ENCODE assay signal across 18 mouse cellular contexts in genomic region chr7:126794271-126794605, GRCm38 (mm10). TPM values are rescaled to one million over a fixed set of nuclear protein-coding genes. Genes with fewer than 3 reads are reported as not detected.
DNase-seq lines count a peak whose midpoint lies in the region; ATAC-seq and TF ChIP-seq lines count a peak whose summit lies in the region.
"Had no signal": no experiment of that assay in that cellular context is flagged by ENCODE, and none has a peak within 500 bp of the region (broad histone marks: within the 10 kb centered on the region; RNA-seq: fewer than 3 reads in every experiment).

No protein-coding gene starts in this region.

- no peak overlapping the region for H3K4me2 ChIP-seq in kidney, embryonic 15.5 days
- no peak overlapping the region for H3K4me2 ChIP-seq in CH12.LX (ENCODE audit: insufficient read depth, low read depth, poor library complexity, severe bottlenecking)
- no peak overlapping the region for H3K4me2 ChIP-seq in liver, embryonic 12.5 days
- H3K4me2 ChIP-seq: embryonic facial prominence, embryonic 12.5 days; hindbrain, embryonic 12.5 days; midbrain, embryonic 13.5 days had no signal

- TF ChIP-seq RAD21 in CH12.LX (IDR thresholded peaks at IDR 0.05; ENCODE audit: low read depth, low read length), result no peak

- no peak for ATAC-seq in kidney, embryonic 15.5 days (replicated peaks; ENCODE audit: low FRiP score)
- ATAC-seq in liver, embryonic 12.5 days, result no peak
- ATAC-seq: midbrain, embryonic 13.5 days had no signal

- H3K27ac ChIP-seq in kidney, embryonic 15.5 days, result peak overlapping the region; percentile 98; the same call in 1 of the 2 replicates
- no peak overlapping the region for H3K27ac ChIP-seq in CH12.LX (ENCODE audit: insufficient read depth, low read depth)
- H3K27ac ChIP-seq in liver, embryonic 12.5 days, result peak overlapping the region; percentile 41; the same call in 1 of the 2 replicates
- H3K27ac ChIP-seq: embryonic facial prominence, embryonic 12.5 days; heart, embryonic 10.5 days; hindbrain, embryonic 12.5 days; liver, embryonic 14.5 days; midbrain, embryonic 13.5 days had no signal

- no peak overlapping the region for H3K4me3 ChIP-seq in kidney, embryonic 15.5 days (replicated peaks)
- H3K4me3 ChIP-seq in CH12.LX (replicated peaks in 1 of 3; ENCODE audit: low read depth in 2 of 3, low read length in 2 of 3, poor library complexity in 1 of 3), result no peak overlapping the region
- no peak overlapping the region for H3K4me3 ChIP-seq in liver, embryonic 12.5 days
- H3K4me3 ChIP-seq: embryonic facial prominence, embryonic 12.5 days; heart, embryonic 10.5 days; hindbrain, embryonic 12.5 days; midbrain, embryonic 13.5 days had no signal

- peaks cover 53% of the 10 kb centered on the region for H3K36me3 ChIP-seq in kidney, embryonic 15.5 days
- peaks cover 40 to 59% of the 10 kb centered on the region in 2 experiments for H3K36me3 ChIP-seq in CH12.LX (replicated peaks in 1 of 2; ENCODE audit: control insufficient read depth in 1 of 2, insufficient read depth in 1 of 2, low read length in 1 of 2)
- peaks cover 57% of the 10 kb centered on the region for H3K36me3 ChIP-seq in liver, embryonic 12.5 days

- no peaks in the 10 kb centered on the region for H3K9me3 ChIP-seq in kidney, embryonic 15.5 days (replicated peaks)
- no peaks in the 10 kb centered on the region for H3K9me3 ChIP-seq in CH12.LX (replicated peaks; ENCODE audit: low read length)
- H3K9me3 ChIP-seq in liver, embryonic 12.5 days (replicated peaks), result no peaks in the 10 kb centered on the region
- H3K9me3 ChIP-seq: embryonic facial prominence, embryonic 12.5 days; heart, embryonic 10.5 days; hindbrain, embryonic 12.5 days; midbrain, embryonic 13.5 days had no signal

- WGBS in kidney, embryonic 15.5 days, result 60% methylated on average over 4 of the region's 4 CpGs
- WGBS in liver, embryonic 12.5 days (ENCODE audit: insufficient replicate concordance), result 42% methylated on average over 4 of the region's 4 CpGs

- TF ChIP-seq CTCF in CH12.LX (conservative IDR thresholded peaks at IDR 0.05 in 1 of 2, IDR thresholded peaks at IDR 0.05 in 1 of 2; ENCODE audit: low read depth in 2 of 2, low read length in 2 of 2), result no peak

- H3K9ac ChIP-seq in kidney, embryonic 15.5 days, result no peak overlapping the region
- no peak overlapping the region for H3K9ac ChIP-seq in CH12.LX (ENCODE audit: insufficient read depth, low read depth)
- H3K9ac ChIP-seq in liver, embryonic 12.5 days, result no peak overlapping the region
- H3K9ac ChIP-seq: embryonic facial prominence, embryonic 12.5 days; hindbrain, embryonic 12.5 days; liver, embryonic 14.5 days; midbrain, embryonic 13.5 days had no signal

- TF ChIP-seq EP300 in CH12.LX (IDR thresholded peaks at IDR 0.05; ENCODE audit: low read length), result no peak

- in situ Hi-C loops in CH12.LX (cut with MboI; ENCODE audit: low pct_ligation_motif_present, low pct_unique_long_range_greater_than_20kb, low sequenced_read_pairs), result no loop called here

- H3K27me3 ChIP-seq in kidney, embryonic 15.5 days, result no peaks in the 10 kb centered on the region
- H3K27me3 ChIP-seq in CH12.LX (replicated peaks), result no peaks in the 10 kb centered on the region
- H3K27me3 ChIP-seq in liver, embryonic 12.5 days (replicated peaks), result no peaks in the 10 kb centered on the region
- H3K27me3 ChIP-seq: embryonic facial prominence, embryonic 12.5 days; hindbrain, embryonic 12.5 days; midbrain, embryonic 13.5 days had no signal

- no peak; the same call in 1 of the 2 replicates for TF ChIP-seq POLR2A in CH12.LX (IDR thresholded peaks at IDR 0.05; ENCODE audit: low read depth, low read length)

- no peak for DNase-seq in kidney, adult 8-10 months
- peak; percentile 33 for DNase-seq in A20 (ENCODE audit: low read depth, low spot score)
- DNase-seq in CH12.LX (ENCODE audit: extremely low read depth), result no peak
- DNase-seq in adrenal gland, postnatal 36 days, result no peak
- no peak for DNase-seq in cerebellum, postnatal 36 days
- DNase-seq: cerebellum, adult 11 months; cerebellum, postnatal 25 days; gastrocnemius, postnatal 25 days; kidney, adult 11 months; kidney, postnatal 25 days; right cerebral cortex, postnatal 14 days had no signal

- dilution Hi-C loops in CH12.LX (cut with MboI; ENCODE audit: extremely low pct_ligation_motif_present, extremely low pct_unique_long_range_greater_than_20kb, low sequenced_read_pairs), result no loop called here

- peaks cover 52% of the 10 kb centered on the region for H3K79me2 ChIP-seq in CH12.LX (replicated peaks; ENCODE audit: control insufficient read depth, extremely low read depth, insufficient read depth, poor library complexity, severe bottlenecking)

- H3K4me1 ChIP-seq in kidney, embryonic 15.5 days, result peaks cover 73% of the 10 kb centered on the region
- peaks cover 7 to 59% of the 10 kb centered on the region in 2 experiments for H3K4me1 ChIP-seq in CH12.LX (ENCODE audit: control insufficient read depth in 1 of 2, insufficient read depth in 2 of 2)
- H3K4me1 ChIP-seq in liver, embryonic 12.5 days, result peaks cover 81% of the 10 kb centered on the region

TF ChIP-seq in CH12.LX, 34 proteins besides CTCF, POLR2A, EP300 and RAD21:
- TF ChIP-seq GABPA (IDR thresholded peaks at IDR 0.05; ENCODE audit: insufficient replicate concordance, low read depth, low read length) (no peak), POLR2AphosphoS2 (IDR thresholded peaks at IDR 0.05; ENCODE audit: low read depth, low read length) (peak; percentile 62; the same call in 1 of the 2 replicates), CHD1 (IDR thresholded peaks at IDR 0.05; ENCODE audit: low read depth, low read length) (no peak)

RNA-seq across cellular contexts. Expression of gene Ppp4c, which starts 1.9 kb away (rescaled TPM):
- 257 and 272 TPM in 2 replicates for polyA plus RNA-seq in kidney, embryonic 15.5 days (2015; fragmentation: Nextera tagmentation; extraction: Ambion mirVana)
- total RNA-seq in CH12.LX (2012; rRNA removed) (201 and 213 TPM in 2 replicates), CH12.LX (2014; rRNA removed) (175 and 195 TPM in 2 replicates)
- polyA plus RNA-seq in CH12.LX (2012; ENCODE audit: insufficient read length, low read depth), result 161 and 168 TPM in 2 replicates
- polyA plus RNA-seq in liver, embryonic 12.5 days (2016; fragmentation: Nextera tagmentation; extraction: Ambion mirVana), result 191 and 205 TPM in 2 replicates
- 10 to 100 TPM; 81.0 to 86.5 TPM for total RNA-seq in adrenal gland, postnatal 36 days (2021)

RNA-seq across cellular contexts. Expression of gene Fam57b, which starts 3.2 kb away (rescaled TPM):
- 0.52 and 0.54 TPM in 2 replicates for polyA plus RNA-seq in kidney, embryonic 15.5 days (2015; fragmentation: Nextera tagmentation; extraction: Ambion mirVana)
- total RNA-seq in CH12.LX (2012; rRNA removed), result 0.30 TPM in 1 of 2 replicates, not detected in the other
- total RNA-seq in CH12.LX (2014; rRNA removed), result not detected in 2 replicates
- not detected in 2 replicates for polyA plus RNA-seq in CH12.LX (2012; ENCODE audit: insufficient read length, low read depth)
- not detected in 2 replicates for polyA plus RNA-seq in liver, embryonic 12.5 days (2016; fragmentation: Nextera tagmentation; extraction: Ambion mirVana)
- total RNA-seq in adrenal gland, postnatal 36 days (2021), result 10 to 100 TPM; 15.3 to 21.2 TPM

RNA-seq across cellular contexts. Expression of gene Tbx6, which starts 13.0 kb away (rescaled TPM):
- 0.37 and 0.51 TPM in 2 replicates for polyA plus RNA-seq in kidney, embryonic 15.5 days (2015; fragmentation: Nextera tagmentation; extraction: Ambion mirVana)
- 15.2 and 15.8 TPM in 2 replicates for total RNA-seq in CH12.LX (2012; rRNA removed)
- 12.3 and 12.8 TPM in 2 replicates for total RNA-seq in CH12.LX (2014; rRNA removed)
- 29.2 and 31.5 TPM in 2 replicates for polyA plus RNA-seq in CH12.LX (2012; ENCODE audit: insufficient read length, low read depth)
- polyA plus RNA-seq in liver, embryonic 12.5 days (2016; fragmentation: Nextera tagmentation; extraction: Ambion mirVana), result 0.33 and 0.50 TPM in 2 replicates
- under 1 TPM; 0.46 to 0.70 TPM for total RNA-seq in adrenal gland, postnatal 36 days (2021)

RNA-seq across cellular contexts. Expression of gene Ypel3, which starts 17.5 kb away (rescaled TPM):
- polyA plus RNA-seq in kidney, embryonic 15.5 days (2015; fragmentation: Nextera tagmentation; extraction: Ambion mirVana), result 81.5 and 82.2 TPM in 2 replicates
- total RNA-seq in CH12.LX (2012; rRNA removed) (13.9 and 38.9 TPM in 2 replicates), CH12.LX (2014; rRNA removed) (26.0 and 33.9 TPM in 2 replicates)
- 40.5 and 44.0 TPM in 2 replicates for polyA plus RNA-seq in CH12.LX (2012; ENCODE audit: insufficient read length, low read depth)
- 77.2 and 78.5 TPM in 2 replicates for polyA plus RNA-seq in liver, embryonic 12.5 days (2016; fragmentation: Nextera tagmentation; extraction: Ambion mirVana)
- total RNA-seq in adrenal gland, postnatal 36 days (2021), result 100 to 1,000 TPM in 1 of 2 experiments, 10 to 100 TPM in 1; 88.9 to 157 TPM

RNA-seq across cellular contexts. Expression of gene Gdpd3, which starts 28.1 kb away (rescaled TPM):
- 1.8 and 1.9 TPM in 2 replicates for polyA plus RNA-seq in kidney, embryonic 15.5 days (2015; fragmentation: Nextera tagmentation; extraction: Ambion mirVana)
- total RNA-seq in CH12.LX (2012; rRNA removed), result 1.0 and 1.5 TPM in 2 replicates
- total RNA-seq in CH12.LX (2014; rRNA removed), result 0.63 and 1.3 TPM in 2 replicates
- polyA plus RNA-seq in CH12.LX (2012; ENCODE audit: insufficient read length, low read depth), result 1.6 and 2.2 TPM in 2 replicates
- polyA plus RNA-seq in liver, embryonic 12.5 days (2016; fragmentation: Nextera tagmentation; extraction: Ambion mirVana), result 0.54 and 0.78 TPM in 2 replicates
- total RNA-seq in adrenal gland, postnatal 36 days (2021), result 1 to 10 TPM; 1.3 to 4.7 TPM

Comparison
In these comparisons a context has a peak if more than half of its experiments do, and no peak if none do; other contexts are left out.
1. RNA of gene Tbx6, which starts 13.0 kb away (polyA plus RNA-seq): 29.2 to 31.5 TPM in CH12.LX; 0.37 to 0.51 TPM in kidney, embryonic 15.5 days and 0.33 to 0.50 TPM in liver, embryonic 12.5 days; every median in the first group is over 10 times any median in the second.